In the genomic region with DNA sequence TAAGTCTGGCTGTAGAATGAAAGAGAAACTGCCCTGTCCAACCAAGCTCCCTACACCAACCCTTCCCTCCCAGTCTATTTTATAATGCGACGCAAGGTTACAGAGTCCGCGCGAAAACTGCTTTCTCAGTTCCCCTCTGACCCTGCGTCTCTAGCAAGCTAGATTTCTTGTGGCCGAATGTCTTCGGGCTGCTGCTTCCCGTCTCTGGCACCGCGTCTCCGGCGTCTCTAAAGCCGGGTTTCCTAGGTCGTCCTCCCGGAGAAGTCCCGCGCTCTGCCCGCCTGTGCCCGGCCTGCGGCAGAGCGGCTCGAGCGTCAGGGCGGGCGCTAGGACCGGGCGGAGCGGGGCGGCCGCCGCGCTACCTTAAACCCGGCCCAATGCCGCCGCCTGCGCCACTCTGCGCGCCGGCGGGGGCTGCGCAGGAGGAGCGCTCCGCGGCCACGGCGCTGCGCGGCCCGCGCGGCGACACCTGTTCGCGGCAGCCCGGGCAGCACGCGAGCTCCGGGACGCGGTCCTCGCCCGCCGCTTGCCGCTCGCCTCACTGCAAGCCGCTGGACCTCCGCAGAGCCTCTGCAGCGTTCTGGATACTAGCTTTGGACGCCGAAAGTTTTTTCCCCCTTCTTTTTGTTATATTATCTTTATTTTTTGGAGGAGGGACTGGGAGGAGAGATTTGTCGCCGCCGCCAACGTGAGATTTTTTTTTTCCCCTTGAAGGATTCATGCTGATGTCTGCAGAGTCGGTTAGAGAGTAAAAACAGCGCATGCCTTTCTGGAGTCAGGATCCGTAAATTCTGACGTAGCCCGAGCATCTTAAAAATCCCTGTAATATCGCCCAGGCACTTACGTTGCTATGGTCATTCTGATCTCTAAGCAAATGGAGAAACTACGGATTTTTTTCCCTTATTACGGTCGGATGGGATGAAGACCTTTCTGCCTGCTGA, we compare ENCODE assay signal across 8 mouse cellular contexts. TPM values are rescaled to one million over a fixed set of nuclear protein-coding genes. Genes with fewer than 3 reads are reported as not detected.
DNase-seq lines count a peak whose midpoint lies in the region; ATAC-seq and TF ChIP-seq lines count a peak whose summit lies in the region.

No protein-coding gene starts in this region.

- no peaks in the 10 kb centered on the region for H3K36me3 ChIP-seq in hindbrain, embryonic 11.5 days (ENCODE audit: control insufficient read depth, insufficient read depth, low read length)
- no peaks in the 10 kb centered on the region for H3K36me3 ChIP-seq in lung, embryonic 16.5 days (ENCODE audit: control insufficient read depth, insufficient read depth, low read length)

- no peaks in the 10 kb centered on the region; the same call in 1 of the 2 replicates for H3K4me1 ChIP-seq in cerebellum, adult 2 months (ENCODE audit: control insufficient read depth, insufficient read depth, low read length)
- H3K4me1 ChIP-seq in hindbrain, embryonic 11.5 days (replicated peaks; ENCODE audit: control insufficient read depth, insufficient read depth, low read length) = peaks cover 11% of the 10 kb centered on the region
- peaks cover 25% of the 10 kb centered on the region for H3K4me1 ChIP-seq in lung, embryonic 16.5 days (replicated peaks; ENCODE audit: control insufficient read depth, insufficient read depth, low read length)

- under 1% methylated on average over 85 of the region's 85 CpGs for WGBS in cerebellum, adult 2 months
- under 1% methylated on average over 85 of the region's 85 CpGs for WGBS in hindbrain, embryonic 11.5 days
- 1% methylated on average over 76 of the region's 85 CpGs for WGBS in lung, embryonic 16.5 days

- H3K9ac ChIP-seq in hindbrain, embryonic 11.5 days (ENCODE audit: low read depth, low read length) = peak overlapping the region; percentile 42; the same call in 1 of the 2 replicates
- peak overlapping the region; percentile 73 for H3K9ac ChIP-seq in lung, embryonic 16.5 days (ENCODE audit: low read length)

- TF ChIP-seq CTCF in cerebellum, adult 2 months (IDR thresholded peaks at IDR 0.05; ENCODE audit: borderline replicate concordance, insufficient read depth, low read depth, low read length) = no peak

- no peaks in the 10 kb centered on the region for H3K27me3 ChIP-seq in cerebellum, adult 2 months (ENCODE audit: control insufficient read depth, insufficient read depth, low read length)
- peaks cover 46% of the 10 kb centered on the region for H3K27me3 ChIP-seq in hindbrain, embryonic 11.5 days (ENCODE audit: control insufficient read depth, insufficient read depth, low read length)
- peaks cover 55% of the 10 kb centered on the region for H3K27me3 ChIP-seq in lung, embryonic 16.5 days (ENCODE audit: control insufficient read depth, insufficient read depth, low read depth, low read length)

- DNase-seq in MN1 (ENCODE audit: low spot score) = peak; percentile 64
- peak; percentile 91 to 92 for DNase-seq in cerebellum, adult 2 months
- DNase-seq in hindbrain, embryonic 11.5 days (ENCODE audit: low spot score) = peak; percentile 90
- peak; percentile 52 to 73 for DNase-seq in layer of hippocampus, postnatal 10 days (ENCODE audit: low spot score in 2 of 2)
- DNase-seq in ovary, postnatal 10 days (ENCODE audit: low spot score) = peak; percentile 39
- peak; percentile 63 to 67 for DNase-seq in thymus, postnatal 36 days

- peak; percentile 55 for ATAC-seq in frontal cortex, adult (ENCODE audit: low TSS enrichment)
- peak; percentile 75 for ATAC-seq in hindbrain, embryonic 11.5 days (ENCODE audit: low FRiP score)
- peak; percentile 85 for ATAC-seq in lung, embryonic 16.5 days (ENCODE audit: low read depth)

- peak; percentile 71 for TF ChIP-seq POLR2A in cerebellum, adult 2 months (IDR thresholded peaks at IDR 0.05; ENCODE audit: borderline replicate concordance, insufficient read depth, low read length)

- peak overlapping the region; percentile 84 for H3K27ac ChIP-seq in cerebellum, adult 2 months (ENCODE audit: insufficient read depth, low read length)
- H3K27ac ChIP-seq in hindbrain, embryonic 11.5 days (ENCODE audit: low read depth, low read length) = no peak overlapping the region
- peak overlapping the region; percentile 82 for H3K27ac ChIP-seq in lung, embryonic 16.5 days (ENCODE audit: low read length)

- peak overlapping the region; percentile 82 for H3K4me3 ChIP-seq in cerebellum, adult 2 months (replicated peaks; ENCODE audit: insufficient read depth, low read depth, low read length)
- peak overlapping the region; percentile 57 for H3K4me3 ChIP-seq in hindbrain, embryonic 11.5 days (ENCODE audit: low read depth, low read length)
- peak overlapping the region; percentile 59 for H3K4me3 ChIP-seq in lung, embryonic 16.5 days (ENCODE audit: low read length)

- H3K4me2 ChIP-seq in hindbrain, embryonic 11.5 days (replicated peaks; ENCODE audit: low read depth, low read length) = peak overlapping the region; percentile 96
- H3K4me2 ChIP-seq in lung, embryonic 16.5 days (ENCODE audit: low read depth, low read length) = peak overlapping the region; percentile 94

- no peaks in the 10 kb centered on the region for H3K9me3 ChIP-seq in hindbrain, embryonic 11.5 days (ENCODE audit: control insufficient read depth, low read length)
- H3K9me3 ChIP-seq in lung, embryonic 16.5 days (ENCODE audit: control insufficient read depth, low read length) = no peaks in the 10 kb centered on the region

RNA-seq across cellular contexts. Expression of a gene that starts 1.8 kb away (rescaled TPM):
- polyA plus RNA-seq in cerebellum, adult 2 months (2012; rRNA removed) = 41.3 and 42.1 TPM in 2 replicates
- 4.7 and 6.6 TPM in 2 replicates for polyA plus RNA-seq in hindbrain, embryonic 11.5 days (2014; fragmentation: Nextera tagmentation; extraction: Ambion mirVana)
- 10 to 100 TPM; 15.8 to 16.9 TPM for total RNA-seq in layer of hippocampus, postnatal 10 days (2021)
- polyA plus RNA-seq in lung, embryonic 16.5 days (2015; fragmentation: Nextera tagmentation; extraction: Ambion mirVana) = 9.7 and 10.7 TPM in 2 replicates

Comparison
In these comparisons a context has a peak if more than half of its experiments do, and no peak if none do; other contexts are left out.
1. DNase-seq: peak in every context shown above with its lines; median percentile 92 in cerebellum, adult 2 months; 90 in hindbrain, embryonic 11.5 days; 65 in thymus, postnatal 36 days; 64 in MN1; 62 in layer of hippocampus, postnatal 10 days; 39 in ovary, postnatal 10 days.